Mouse (Mus musculus) C2C12 (cell line): Measurements from ENCODE around the gene Il17rb.

Source experiments
- CEBPB ChIP-seq: IDR thresholded peaks from one replicate; pipeline ENCODE4 v1.6.1; 2011; ENCODE audit warnings: low read depth, mild to moderate bottlenecking, control low read depth, moderate library complexity
- CTCF ChIP-seq: IDR thresholded peaks from one replicate; pipeline ENCODE4 v1.5.1; 2011; ENCODE audit not compliant: control insufficient read depth, insufficient read depth, insufficient read length
- MAX ChIP-seq: IDR thresholded peaks from one replicate; pipeline ENCODE4 v1.6.1; 2011; ENCODE audit warnings: mild to moderate bottlenecking, control low read depth

GRCm38 (mm10) chr14:30045239-30045638, 36.5 kb upstream of the Il17rb start:
- TF ChIP-seq CEBPB, result no peak
- TF ChIP-seq CTCF, result no peak
- TF ChIP-seq MAX, result no peak
